Mouse (Mus musculus): ENCODE measurements at regions not wholly inside any gene's neighbourhood (a gene's known extent, or its start where the extent isn't known, plus 50 kb on each side); places are given as distances from the start of the nearest gene placed in this dataset.

DNA sequence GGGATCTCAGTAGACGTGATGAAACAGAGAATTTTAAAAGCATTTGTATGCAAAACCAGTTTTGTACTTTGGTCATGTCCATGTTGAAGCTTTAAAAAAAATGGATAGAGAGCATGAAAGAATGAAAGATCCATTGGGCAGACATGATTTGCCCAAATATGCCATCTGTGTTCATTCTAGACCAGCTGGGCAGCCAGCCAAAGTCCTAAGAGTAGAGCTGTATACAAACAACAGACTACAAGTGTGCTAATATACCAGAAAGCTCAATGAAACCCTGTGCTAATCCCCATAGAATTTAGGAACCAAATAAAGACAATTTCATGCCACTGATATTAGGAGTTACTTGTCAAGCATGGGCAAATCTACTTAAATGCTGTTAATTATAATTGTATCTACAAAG, 105.1 kb upstream of the Zwint start:
- no peak for DNase-seq (ENCODE audit: low read depth, low spot score)

GRCm38 (mm10) chr10:72551561-72551960, 103.1 kb upstream of the Zwint start:
- peak; percentile 7 for DNase-seq (ENCODE audit: low read depth, low spot score)

DNA sequence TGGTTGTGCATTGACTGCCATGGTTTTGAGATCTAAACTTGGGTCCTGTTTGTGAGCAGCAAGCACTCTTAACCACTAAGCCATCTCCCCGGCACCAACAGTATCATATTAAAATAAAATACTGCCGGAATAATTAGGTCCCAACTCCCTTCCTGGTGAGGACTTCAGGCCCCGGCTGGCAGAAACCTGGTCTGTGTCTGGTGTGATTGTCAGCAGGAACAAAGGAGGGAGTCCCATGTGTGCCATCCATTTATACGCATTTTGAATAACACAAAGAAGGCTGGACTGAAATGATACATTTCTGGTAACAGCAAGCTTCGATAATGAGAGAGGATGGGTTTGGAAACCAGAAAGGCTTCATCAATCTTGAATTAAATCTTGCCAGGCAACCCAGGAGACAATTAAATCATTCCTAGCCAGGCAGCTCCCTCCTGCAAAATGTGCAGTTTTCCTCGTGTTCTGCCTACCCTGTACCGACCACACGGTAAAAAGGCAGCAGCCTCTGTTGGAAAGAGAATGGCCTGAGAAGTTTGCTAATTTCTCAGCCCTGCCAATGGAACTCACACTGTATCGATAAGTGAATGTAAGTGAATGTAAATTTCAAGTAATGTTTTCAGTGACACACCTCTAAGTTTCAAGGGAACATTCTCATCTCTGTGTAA, 80.5 kb upstream of the Zwint start:
- no peak for DNase-seq (ENCODE audit: low read depth, low spot score)

GRCm38 (mm10) chr10:72577713-72578112, 76.9 kb upstream of the Zwint start:
- DNase-seq (ENCODE audit: low read depth, low spot score), result no peak

DNA sequence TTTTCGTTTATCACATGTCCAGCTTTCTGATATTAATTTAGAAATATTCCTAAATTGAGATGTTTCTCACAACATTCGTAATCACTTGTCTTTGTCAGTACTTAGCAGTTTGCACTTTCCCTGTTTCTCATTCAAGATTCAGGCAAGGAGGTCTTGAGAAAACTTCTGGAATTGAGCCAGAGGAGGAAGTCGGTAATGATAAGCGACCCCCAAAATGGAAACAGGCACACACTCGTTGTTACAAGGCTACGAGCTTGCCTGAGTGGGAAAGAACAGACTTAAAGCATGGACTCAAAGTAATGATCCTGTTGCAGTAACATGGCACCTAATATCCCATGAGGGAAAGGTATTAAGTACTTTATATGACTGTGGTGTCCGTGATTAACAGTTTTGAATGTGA, 76.1 kb upstream of the Zwint start:
- DNase-seq (ENCODE audit: low read depth, low spot score), result no peak

DNA sequence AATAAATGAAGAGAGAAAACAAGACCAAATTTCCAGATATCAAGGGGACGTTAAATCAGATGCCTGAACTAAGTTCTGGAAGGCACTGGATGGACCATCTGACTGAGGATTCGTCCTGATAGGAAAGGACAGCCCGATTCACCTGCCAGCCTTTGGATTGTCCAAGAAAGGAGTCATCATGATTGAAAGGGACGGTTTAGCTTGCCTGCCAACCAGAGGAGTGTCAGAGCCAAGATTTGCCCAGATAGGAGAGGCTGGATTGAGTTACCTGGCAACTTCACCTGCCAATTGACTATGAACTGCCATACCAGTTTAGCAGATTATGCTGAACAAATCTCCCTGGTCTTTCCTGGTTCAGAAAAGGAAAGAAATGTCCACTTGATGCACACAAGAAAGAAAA, 73.3 kb upstream of the Zwint start:
- DNase-seq (ENCODE audit: low read depth, low spot score), result no peak

GRCm38 (mm10) chr10:72588561-72588960, 66.1 kb upstream of the Zwint start:
- no peak for DNase-seq (ENCODE audit: low read depth, low spot score)

- no peak for DNase-seq (ENCODE audit: low read depth, low spot score)
Observed at GRCm38 (mm10) chr10:72593049-72593448, 61.6 kb upstream of the Zwint start.

Measured in WW6 (cell line).